In genomic region chr7:28866769-28867507, GRCm38 (mm10) we compare ENCODE assay signal across 8 mouse cellular contexts. TPM values are rescaled to one million over a fixed set of nuclear protein-coding genes. Genes with fewer than 3 reads are reported as not detected.
DNase-seq lines count a peak whose midpoint lies in the region; ATAC-seq and TF ChIP-seq lines count a peak whose summit lies in the region.

No protein-coding gene starts in this region.

- H3K27ac ChIP-seq in heart, embryonic 15.5 days: 0 out of 2 replicates have a peak overlapping the region, but pooled peaks have one; percentile 15
- H3K27ac ChIP-seq in testis, adult 2 months (ENCODE audit: control insufficient read depth, insufficient read depth, low read depth, low read length): no peak overlapping the region
- H3K27ac ChIP-seq in intestine, embryonic 16.5 days (ENCODE audit: low read length): peak overlapping the region; percentile 15; the same call in 1 of the 2 replicates
- peak overlapping the region; percentile 70 for H3K27ac ChIP-seq in stomach, postnatal 0 days (replicated peaks)

- WGBS in heart, embryonic 15.5 days: 89% methylated on average over 28 of the region's 28 CpGs
- 87% methylated on average over 28 of the region's 28 CpGs for WGBS in intestine, embryonic 16.5 days
- WGBS in stomach, postnatal 0 days: 80% methylated on average over 28 of the region's 28 CpGs

- no peak for TF ChIP-seq CTCF in testis, adult 2 months (IDR thresholded peaks at IDR 0.05; ENCODE audit: control insufficient read depth, insufficient read depth, insufficient replicate concordance, low read depth, low read length)
- no peak for TF ChIP-seq CTCF in stomach, postnatal 0 days (IDR thresholded peaks at IDR 0.05; ENCODE audit: low read depth)

- no peak overlapping the region for H3K4me3 ChIP-seq in heart, embryonic 15.5 days
- H3K4me3 ChIP-seq in testis, adult 2 months (ENCODE audit: control insufficient read depth, low read depth, low read length): peak overlapping the region; percentile 10
- H3K4me3 ChIP-seq in intestine, embryonic 16.5 days (ENCODE audit: low read length): no peak overlapping the region
- H3K4me3 ChIP-seq in stomach, postnatal 0 days (ENCODE audit: low read depth, low read length): no peak overlapping the region

- no peak for TF ChIP-seq EP300 in stomach, postnatal 0 days (optimal IDR thresholded peaks at IDR 0.05)

- no peak for TF ChIP-seq POLR2A in testis, adult 2 months (IDR thresholded peaks at IDR 0.05; ENCODE audit: control insufficient read depth, low read depth, low read length)

- DNase-seq in heart, adult 9 months (ENCODE audit: low spot score in 2 of 2): no peak
- no peak for DNase-seq in testis, postnatal 14 days (ENCODE audit: low spot score)
- no peak for DNase-seq in stomach, postnatal 0 days (ENCODE audit: low spot score)
- DNase-seq in spleen, postnatal 4 days (ENCODE audit: low spot score in 2 of 2): no peak
- no peak for DNase-seq in frontal cortex, adult 2 months (ENCODE audit: extremely low spot score in 1 of 2, low spot score in 1 of 2)

- no peak overlapping the region for H3K9ac ChIP-seq in heart, embryonic 15.5 days
- peak overlapping the region; percentile 50; the same call in 1 of the 2 replicates for H3K9ac ChIP-seq in intestine, embryonic 16.5 days (ENCODE audit: low read depth, low read length)
- no peak overlapping the region; the same call in 1 of the 2 replicates for H3K9ac ChIP-seq in stomach, postnatal 0 days (ENCODE audit: low read length)

- H3K4me1 ChIP-seq in heart, embryonic 15.5 days (replicated peaks): peaks cover 30% of the 10 kb centered on the region
- peaks cover 23% of the 10 kb centered on the region for H3K4me1 ChIP-seq in testis, adult 2 months (ENCODE audit: control insufficient read depth, insufficient read depth, low read length)
- H3K4me1 ChIP-seq in intestine, embryonic 16.5 days (ENCODE audit: control insufficient read depth, insufficient read depth, low read length): peaks cover 17% of the 10 kb centered on the region; the same call in 1 of the 2 replicates
- H3K4me1 ChIP-seq in stomach, postnatal 0 days (replicated peaks; ENCODE audit: control insufficient read depth, insufficient read depth): peaks cover 4% of the 10 kb centered on the region; the same call in 1 of the 2 replicates

- H3K36me3 ChIP-seq in heart, embryonic 15.5 days: no peaks in the 10 kb centered on the region
- no peaks in the 10 kb centered on the region for H3K36me3 ChIP-seq in testis, adult 2 months (ENCODE audit: control insufficient read depth, insufficient read depth, low read length)
- no peaks in the 10 kb centered on the region for H3K36me3 ChIP-seq in intestine, embryonic 16.5 days (ENCODE audit: control insufficient read depth, insufficient read depth, low read length)
- no peaks in the 10 kb centered on the region for H3K36me3 ChIP-seq in stomach, postnatal 0 days (ENCODE audit: control insufficient read depth, insufficient read depth, low read length)

- no peak for ATAC-seq in heart, embryonic 15.5 days (replicated peaks; ENCODE audit: insufficient number of reproducible peaks, insufficient read depth, low FRiP score, low read depth)
- peak; percentile 22; the same call in 1 of the 2 replicates for ATAC-seq in intestine, embryonic 16.5 days
- ATAC-seq in stomach, postnatal 0 days (ENCODE audit: low FRiP score, low TSS enrichment): no peak

- peak overlapping the region; percentile 59; the same call in 1 of the 2 replicates for H3K4me2 ChIP-seq in heart, embryonic 15.5 days
- H3K4me2 ChIP-seq in intestine, embryonic 16.5 days (ENCODE audit: low read depth, low read length): no peak overlapping the region
- 0 out of 2 replicates have a peak overlapping the region, but pooled peaks have one; percentile 44 for H3K4me2 ChIP-seq in stomach, postnatal 0 days (replicated peaks; ENCODE audit: low read depth)

- no peaks in the 10 kb centered on the region for H3K9me3 ChIP-seq in heart, embryonic 15.5 days (replicated peaks)
- H3K9me3 ChIP-seq in intestine, embryonic 16.5 days (ENCODE audit: control insufficient read depth, low read length): no peaks in the 10 kb centered on the region
- H3K9me3 ChIP-seq in stomach, postnatal 0 days (ENCODE audit: control insufficient read depth, low read length): no peaks in the 10 kb centered on the region

- no peaks in the 10 kb centered on the region for H3K27me3 ChIP-seq in heart, embryonic 15.5 days
- no peaks in the 10 kb centered on the region; the same call in 1 of the 2 replicates for H3K27me3 ChIP-seq in testis, adult 2 months (ENCODE audit: control insufficient read depth, insufficient read depth, low read length)
- H3K27me3 ChIP-seq in intestine, embryonic 16.5 days (replicated peaks; ENCODE audit: control insufficient read depth, insufficient read depth, low read length): no peaks in the 10 kb centered on the region
- no peaks in the 10 kb centered on the region for H3K27me3 ChIP-seq in stomach, postnatal 0 days (ENCODE audit: control insufficient read depth, insufficient read depth, low read length)

RNA-seq across cellular contexts. Expression of gene Lgals7, which starts 3.3 kb away (rescaled TPM):
- 1.7 and 2.7 TPM in 2 replicates for polyA plus RNA-seq in heart, embryonic 15.5 days (2015; fragmentation: Nextera tagmentation; extraction: Ambion mirVana)
- polyA plus RNA-seq in testis, adult 2 months (2012; rRNA removed): 1.4 and 1.7 TPM in 2 replicates
- polyA plus RNA-seq in intestine, embryonic 16.5 days (2015; fragmentation: Nextera tagmentation; extraction: Ambion mirVana): 0.56 and 0.97 TPM in 2 replicates
- 296 and 301 TPM in 2 replicates for polyA plus RNA-seq in stomach, postnatal 0 days (2015; fragmentation: Nextera tagmentation; extraction: Ambion mirVana)
- 0.70 and 0.80 TPM in 2 replicates for polyA plus RNA-seq in frontal cortex, adult 2 months (2012; rRNA removed)

RNA-seq across cellular contexts. Expression of gene Capn12, which starts 14.3 kb away (rescaled TPM):
- 0.33 and 0.42 TPM in 2 replicates for polyA plus RNA-seq in heart, embryonic 15.5 days (2015; fragmentation: Nextera tagmentation; extraction: Ambion mirVana)
- polyA plus RNA-seq in testis, adult 2 months (2012; rRNA removed): 0.14 and 0.17 TPM in 2 replicates
- 0.29 and 0.39 TPM in 2 replicates for polyA plus RNA-seq in intestine, embryonic 16.5 days (2015; fragmentation: Nextera tagmentation; extraction: Ambion mirVana)
- polyA plus RNA-seq in stomach, postnatal 0 days (2015; fragmentation: Nextera tagmentation; extraction: Ambion mirVana): 1.9 and 2.3 TPM in 2 replicates
- 0.71 and 1.00 TPM in 2 replicates for polyA plus RNA-seq in frontal cortex, adult 2 months (2012; rRNA removed)

RNA-seq across cellular contexts. Expression of gene Lgals4, which starts 33.3 kb away (rescaled TPM):
- 8.2 and 9.1 TPM in 2 replicates for polyA plus RNA-seq in heart, embryonic 15.5 days (2015; fragmentation: Nextera tagmentation; extraction: Ambion mirVana)
- 13.8 and 17.5 TPM in 2 replicates for polyA plus RNA-seq in testis, adult 2 months (2012; rRNA removed)
- 2,407 and 2,590 TPM in 2 replicates for polyA plus RNA-seq in intestine, embryonic 16.5 days (2015; fragmentation: Nextera tagmentation; extraction: Ambion mirVana)
- 469 and 489 TPM in 2 replicates for polyA plus RNA-seq in stomach, postnatal 0 days (2015; fragmentation: Nextera tagmentation; extraction: Ambion mirVana)
- 10.7 and 13.4 TPM in 2 replicates for polyA plus RNA-seq in frontal cortex, adult 2 months (2012; rRNA removed)

RNA-seq across cellular contexts. Expression of gene Ech1, which starts 41.9 kb away (rescaled TPM):
- polyA plus RNA-seq in heart, embryonic 15.5 days (2015; fragmentation: Nextera tagmentation; extraction: Ambion mirVana): 224 and 234 TPM in 2 replicates
- 124 and 147 TPM in 2 replicates for polyA plus RNA-seq in testis, adult 2 months (2012; rRNA removed)
- 347 and 378 TPM in 2 replicates for polyA plus RNA-seq in intestine, embryonic 16.5 days (2015; fragmentation: Nextera tagmentation; extraction: Ambion mirVana)
- polyA plus RNA-seq in stomach, postnatal 0 days (2015; fragmentation: Nextera tagmentation; extraction: Ambion mirVana): 426 and 435 TPM in 2 replicates
- 93.7 and 106 TPM in 2 replicates for polyA plus RNA-seq in frontal cortex, adult 2 months (2012; rRNA removed)

RNA-seq across cellular contexts. Expression of gene Hnrnpl, which starts 58.6 kb away (rescaled TPM):
- polyA plus RNA-seq in heart, embryonic 15.5 days (2015; fragmentation: Nextera tagmentation; extraction: Ambion mirVana): 152 and 158 TPM in 2 replicates
- 162 and 200 TPM in 2 replicates for polyA plus RNA-seq in testis, adult 2 months (2012; rRNA removed)
- 142 and 146 TPM in 2 replicates for polyA plus RNA-seq in intestine, embryonic 16.5 days (2015; fragmentation: Nextera tagmentation; extraction: Ambion mirVana)
- polyA plus RNA-seq in stomach, postnatal 0 days (2015; fragmentation: Nextera tagmentation; extraction: Ambion mirVana): 153 and 156 TPM in 2 replicates
- polyA plus RNA-seq in frontal cortex, adult 2 months (2012; rRNA removed): 391 and 418 TPM in 2 replicates

Comparison
In these comparisons a context has a peak if more than half of its experiments do, and no peak if none do; other contexts are left out.
1. RNA of gene Lgals7, which starts 3.3 kb away (polyA plus RNA-seq): 296 to 301 TPM in stomach, postnatal 0 days; 1.7 to 2.7 TPM in heart, embryonic 15.5 days, 1.4 to 1.7 TPM in testis, adult 2 months, 0.56 to 0.97 TPM in intestine, embryonic 16.5 days and 0.70 to 0.80 TPM in frontal cortex, adult 2 months; every median in the first group is over 10 times any median in the second.
2. RNA of gene Lgals4, which starts 33.3 kb away (polyA plus RNA-seq): 2,407 to 2,590 TPM in intestine, embryonic 16.5 days and 469 to 489 TPM in stomach, postnatal 0 days; 13.8 to 17.5 TPM in testis, adult 2 months, 10.7 to 13.4 TPM in frontal cortex, adult 2 months and 8.2 to 9.1 TPM in heart, embryonic 15.5 days; every median in the first group is over 10 times any median in the second.